ENCODE assay signal across 8 mouse cellular contexts in the genomic region with DNA sequence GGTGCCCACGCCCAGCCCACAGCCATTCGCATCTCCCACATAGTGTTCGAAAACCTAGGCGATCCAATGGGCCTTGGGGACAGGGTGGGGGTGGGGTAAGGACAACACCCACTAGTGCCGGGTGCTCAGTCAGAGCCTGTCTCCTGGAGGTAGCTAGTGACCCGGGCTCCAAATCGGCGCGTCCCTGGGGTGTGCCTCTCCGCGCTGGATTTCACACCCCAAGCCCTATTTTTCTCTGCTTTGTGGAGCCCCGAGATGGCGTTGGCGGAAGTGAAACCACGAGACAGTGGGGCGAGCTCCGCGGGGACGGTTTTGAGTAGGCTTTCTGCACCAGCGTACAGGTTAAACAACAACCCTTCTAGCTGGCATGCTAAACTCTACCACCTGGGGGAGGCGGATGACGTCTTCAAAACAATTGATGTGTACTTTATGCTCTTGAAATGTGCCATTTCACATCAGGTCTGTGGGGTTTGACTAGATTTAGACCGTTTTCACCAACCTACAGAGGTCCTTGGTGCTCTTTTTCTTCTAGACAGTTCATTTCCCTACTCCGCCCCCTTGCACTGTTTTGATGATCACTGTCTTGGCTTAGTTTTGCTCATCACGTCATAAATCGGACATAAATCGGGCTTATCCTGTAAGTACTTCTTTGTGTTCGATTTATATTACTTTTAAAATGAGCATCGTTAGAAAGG. TPM values are rescaled to one million over a fixed set of nuclear protein-coding genes. Genes with fewer than 3 reads are reported as not detected.
DNase-seq lines count a peak whose midpoint lies in the region; ATAC-seq lines count a peak whose summit lies in the region.

No protein-coding gene starts in this region.

- H3K36me3 ChIP-seq in megakaryocyte, embryonic 14.5 days (replicated peaks; ENCODE audit: low read length): peaks cover 18% of the 10 kb centered on the region

- ATAC-seq in activated CD4-positive, CD25-positive, alpha-beta regulatory T cell, adult 4 months: peak; percentile 90
- peak; percentile 92 for ATAC-seq in inflammation-experienced regulatory T-cells, adult 6 months

- peaks cover 3% of the 10 kb centered on the region; the same call in 1 of the 2 replicates for H3K4me1 ChIP-seq in megakaryocyte, embryonic 14.5 days

- H3K4me3 ChIP-seq in megakaryocyte, embryonic 14.5 days (replicated peaks): peak overlapping the region; percentile 96

- DNase-seq in cerebellum, postnatal 36 days: peak; percentile 29 to 44
- peak; percentile 11 for DNase-seq in gastrocnemius, adult 18-20 months (ENCODE audit: low spot score)
- peak; percentile 26 to 39 for DNase-seq in left cerebral cortex, postnatal 14 days (ENCODE audit: low spot score in 2 of 2)
- peak; percentile 42 to 44 for DNase-seq in right cerebral cortex, postnatal 10 days (ENCODE audit: low spot score in 2 of 2)
- DNase-seq in urinary bladder, postnatal 36 days (ENCODE audit: low spot score in 2 of 2): peak; percentile 18 to 33

- peaks cover 3% of the 10 kb centered on the region for H3K27me3 ChIP-seq in megakaryocyte, embryonic 14.5 days (replicated peaks)

- intact Hi-C loops in left cerebral cortex, postnatal 14 days (cut with DNase I): no loop called here

- H3K9me3 ChIP-seq in megakaryocyte, embryonic 14.5 days: no peaks in the 10 kb centered on the region

RNA-seq across cellular contexts. Expression of gene Ctps2, which starts 1.1 kb away (rescaled TPM):
- 100 to 1,000 TPM; 186 to 196 TPM for polyA plus RNA-seq in activated CD4-positive, CD25-positive, alpha-beta regulatory T cell, adult 4 months (2017; shearing (Covaris generic))
- 1 to 10 TPM; 5.0 to 5.4 TPM for total RNA-seq in gastrocnemius, adult 18-20 months (2021)
- 100 to 1,000 TPM; 148 to 207 (median 187) TPM for polyA plus RNA-seq in inflammation-experienced regulatory T-cells, adult 6 months (2017; shearing (Covaris generic))
- total RNA-seq in left cerebral cortex, postnatal 14 days (2021): 10 to 100 TPM; 52.1 to 56.5 TPM
- 2.9 TPM in 1 of 2 replicates, not detected in the other for polyA plus RNA-seq in megakaryocyte, embryonic 14.5 days (2012; ENCODE audit: insufficient read depth, low replicate concordance)

RNA-seq across cellular contexts. Expression of gene Syap1, which starts 13.9 kb away (rescaled TPM):
- polyA plus RNA-seq in activated CD4-positive, CD25-positive, alpha-beta regulatory T cell, adult 4 months (2017; shearing (Covaris generic)): 10 to 100 TPM; 15.3 to 16.9 TPM
- 10 to 100 TPM; 25.1 to 28.7 TPM for total RNA-seq in gastrocnemius, adult 18-20 months (2021)
- 10 to 100 TPM; 13.4 to 14.6 (median 14.4) TPM for polyA plus RNA-seq in inflammation-experienced regulatory T-cells, adult 6 months (2017; shearing (Covaris generic))
- total RNA-seq in left cerebral cortex, postnatal 14 days (2021): 10 to 100 TPM; 29.7 to 32.7 TPM
- polyA plus RNA-seq in megakaryocyte, embryonic 14.5 days (2012; ENCODE audit: insufficient read depth, low replicate concordance): 9.4 TPM in 1 of 2 replicates, not detected in the other

Comparison
In these comparisons a context has a peak if more than half of its experiments do, and no peak if none do; other contexts are left out.
1. Peak in every context shown above with its lines: DNase-seq, ATAC-seq and H3K4me3 ChIP-seq.
2. RNA of gene Ctps2, which starts 1.1 kb away (polyA plus RNA-seq): 186 to 196 TPM in activated CD4-positive, CD25-positive, alpha-beta regulatory T cell, adult 4 months and 148 to 207 TPM in inflammation-experienced regulatory T-cells, adult 6 months; 2.9 TPM in megakaryocyte, embryonic 14.5 days; every median in the first group is over 10 times any median in the second.